Mouse (Mus musculus): ENCODE results near the gene Arhgap20. TPM values are rescaled to one million over a fixed set of nuclear protein-coding genes. Genes with fewer than 3 reads are reported as not detected.

Arhgap20 gene
- 10 to 100 TPM; 15.7 to 20.4 TPM for total RNA-seq (2021)
- long read RNA-seq, experiment 1, full-length matches to known transcripts: 1 of 4 reads
- long read RNA-seq, experiment 1, partial matches to known transcripts: 2 of 4 reads
- long read RNA-seq, experiment 1, other reads (novel, unspliced or antisense): 1 of 4 reads
- long read RNA-seq, experiment 2, partial matches to known transcripts: 3 of 6 reads
- long read RNA-seq, experiment 2, other reads (novel, unspliced or antisense): 3 of 6 reads

DNA sequence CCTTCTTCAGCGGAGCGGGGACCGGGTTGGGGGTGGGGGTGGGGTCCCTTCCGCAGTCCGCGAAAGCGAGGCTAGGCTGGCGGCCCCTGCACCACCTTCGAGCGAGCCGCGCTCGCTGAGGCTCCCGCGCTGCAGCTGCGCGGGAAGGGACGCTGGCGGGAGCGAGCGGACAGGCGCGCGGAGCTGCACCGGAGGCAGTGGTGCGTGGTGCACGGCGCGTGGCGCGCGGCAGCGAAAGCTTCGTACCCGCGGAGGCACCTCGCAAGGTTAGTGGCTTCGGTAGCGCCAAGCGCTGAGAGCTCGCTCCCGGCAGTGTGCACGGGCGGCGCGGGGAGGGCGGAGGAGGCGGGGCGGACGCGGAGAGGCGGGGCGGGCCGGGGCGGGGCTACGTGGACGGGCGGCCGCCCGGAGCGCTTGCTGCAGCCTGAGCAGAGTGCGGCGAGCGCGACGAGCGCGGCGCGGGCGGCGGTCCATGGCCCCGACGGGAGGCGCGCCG lies at the start of gene Arhgap20:
Gene Arhgap20 (plus strand): TSS at position 417 of the 496 bp plus-strand sequence.
- intact Hi-C loops (cut with DNase I; ENCODE audit: low total_unique reads): no loop called here
- peak; percentile 84 for DNase-seq

DNA sequence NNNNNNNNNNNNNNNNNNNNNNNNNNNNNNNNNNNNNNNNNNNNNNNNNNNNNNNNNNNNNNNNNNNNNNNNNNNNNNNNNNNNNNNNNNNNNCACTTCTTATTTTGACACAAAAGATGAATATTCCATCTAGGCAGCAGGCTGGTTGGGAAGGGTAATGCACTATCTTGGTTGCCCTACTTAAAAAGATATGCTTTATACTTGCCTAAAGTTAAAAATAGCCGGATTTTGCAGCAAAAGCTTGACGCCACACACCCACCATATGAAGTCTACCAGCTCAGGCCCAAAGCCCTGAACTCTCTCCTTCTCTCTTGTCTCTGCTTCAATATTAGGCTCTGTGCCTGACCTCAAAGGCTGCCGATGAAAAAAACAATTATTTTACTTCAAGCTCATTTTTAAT lies 46.3 kb upstream of the Arhgap20 start:
- intact Hi-C loops (cut with DNase I; ENCODE audit: low total_unique reads): no loop called here
- DNase-seq: no peak

DNA sequence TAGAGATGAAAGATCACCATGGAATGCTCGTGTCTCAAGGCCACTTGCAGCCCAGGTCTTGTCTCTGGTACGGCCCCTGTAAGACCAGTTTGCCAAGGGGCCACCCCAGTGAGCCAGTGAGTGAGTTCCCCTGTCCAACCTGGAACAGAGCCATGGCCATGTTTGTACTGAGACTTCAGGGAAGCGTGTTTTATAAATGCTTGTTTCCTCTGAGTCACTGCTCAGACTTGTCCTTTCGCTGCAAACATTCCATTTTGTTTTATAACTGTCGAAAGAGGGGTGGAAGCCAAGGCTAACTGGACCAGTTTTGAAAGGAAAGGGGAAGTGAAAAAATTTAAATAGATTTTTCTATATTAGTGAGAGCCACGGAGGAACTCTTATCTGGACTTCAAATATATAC lies 37.2 kb upstream of the Arhgap20 start:
- peak; percentile 37 for DNase-seq
- intact Hi-C loops (cut with DNase I; ENCODE audit: low total_unique reads): no loop called here

DNA sequence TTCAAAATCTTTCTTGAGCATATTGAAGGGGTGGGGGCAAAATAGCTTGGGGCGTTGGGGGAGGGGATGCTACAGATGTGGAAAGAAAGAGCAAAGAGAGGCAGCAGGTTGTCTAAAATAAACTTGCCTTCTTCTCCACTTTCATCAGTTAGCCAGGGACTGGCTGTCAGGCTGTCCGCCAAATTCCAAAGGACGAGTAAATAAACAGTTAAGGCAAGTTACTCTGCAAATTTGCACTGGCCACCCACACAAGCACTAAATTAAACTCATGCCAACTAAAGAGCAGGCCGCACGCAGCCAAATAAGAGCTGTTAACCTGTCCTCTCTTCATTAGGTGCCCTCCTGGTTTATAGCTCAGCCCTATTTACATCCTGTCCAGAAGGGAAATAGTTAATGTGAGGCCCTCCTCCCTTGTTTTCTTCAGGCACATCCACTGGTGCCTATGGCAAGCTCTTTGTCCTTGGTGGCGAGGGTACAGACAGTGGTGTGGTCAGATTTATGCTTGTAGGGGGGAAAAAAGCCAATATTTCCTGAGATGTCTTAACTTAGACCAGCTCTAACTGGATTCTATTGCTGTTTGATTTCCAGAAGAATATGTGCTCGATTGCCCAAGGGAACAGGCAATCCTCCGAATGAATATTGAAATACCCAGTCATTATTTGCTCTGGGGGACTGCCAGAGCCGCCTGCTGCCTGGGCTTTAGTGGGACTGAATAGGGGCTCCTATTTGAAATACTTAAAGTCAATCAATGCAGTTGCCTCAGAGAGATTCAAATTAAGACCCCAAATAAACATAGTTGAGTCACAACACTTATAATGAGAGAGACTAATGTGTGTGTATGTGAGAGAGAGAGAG lies 29.7 kb upstream of the Arhgap20 start:
- intact Hi-C loops (cut with DNase I; ENCODE audit: low total_unique reads): no loop called here
- DNase-seq: no peak

DNA sequence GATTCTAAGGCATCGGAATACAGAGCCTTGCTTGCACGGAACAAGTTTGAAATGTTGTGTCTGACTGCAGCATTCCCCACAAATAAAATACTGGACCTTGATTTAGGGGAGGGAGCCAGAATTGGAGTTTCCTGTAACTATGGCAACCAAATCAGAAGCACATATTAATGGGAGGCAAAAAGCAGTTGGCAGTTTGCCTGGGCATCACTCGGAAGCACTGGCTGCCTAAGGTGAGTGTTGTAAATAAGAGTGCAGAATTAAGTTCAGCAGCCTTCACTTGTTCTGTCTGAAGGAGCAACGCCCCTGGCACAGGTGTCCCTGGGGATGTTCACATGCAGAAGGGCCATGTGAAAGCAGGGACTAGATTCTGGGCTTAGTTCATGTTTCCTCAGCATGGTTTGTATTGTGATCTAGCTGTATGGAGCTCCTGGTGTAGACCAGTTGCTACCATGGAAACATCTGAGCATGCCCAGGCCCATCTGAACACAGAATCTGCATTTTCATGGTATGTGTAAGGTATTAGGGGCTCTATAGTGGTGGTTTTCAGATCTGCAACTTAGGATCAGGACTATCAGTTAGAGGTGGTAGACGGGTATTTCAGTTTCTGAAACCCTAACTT lies 28.3 kb upstream of the Arhgap20 start:
- no peak for DNase-seq
- intact Hi-C loops (cut with DNase I; ENCODE audit: low total_unique reads): no loop called here

DNA sequence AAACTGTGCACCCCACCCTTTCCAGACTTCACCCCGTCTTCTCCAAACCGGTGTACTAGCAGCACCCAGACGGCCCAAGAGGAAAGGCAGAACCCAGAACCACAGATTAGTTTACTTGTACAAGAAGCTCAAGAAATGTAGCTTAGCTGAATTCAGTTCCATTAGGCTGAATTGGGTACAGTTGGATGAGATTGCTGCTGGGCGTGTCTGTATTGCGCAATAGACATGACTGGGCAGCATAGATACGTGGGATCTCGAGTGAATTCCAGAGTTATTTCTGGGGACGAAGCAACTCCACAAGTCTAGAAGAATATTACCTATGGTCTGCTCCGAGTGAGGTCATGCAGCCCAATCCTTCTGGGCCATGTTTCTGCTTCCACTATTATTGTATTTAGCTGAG lies 26.8 kb upstream of the Arhgap20 start:
- intact Hi-C loops (cut with DNase I; ENCODE audit: low total_unique reads): no loop called here
- no peak for DNase-seq

DNA sequence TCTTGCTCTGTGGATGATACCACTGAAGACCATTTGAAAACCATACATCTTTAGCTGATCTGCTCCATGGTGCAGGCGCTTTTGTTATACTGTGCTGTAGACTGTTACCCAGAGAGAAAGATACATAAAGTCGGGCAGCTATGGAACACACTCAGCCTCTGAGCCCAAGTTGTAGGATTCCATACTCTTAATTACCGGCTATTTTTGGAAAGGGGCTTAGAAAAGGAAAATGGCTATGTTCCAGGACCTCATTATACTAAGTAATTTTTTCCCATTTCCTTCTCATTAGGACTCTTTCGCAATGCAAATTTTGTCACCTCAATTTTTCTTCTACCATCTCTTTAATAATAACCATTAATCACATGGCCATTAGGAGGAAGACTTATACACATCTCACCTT lies 25.3 kb upstream of the Arhgap20 start:
- intact Hi-C loops (cut with DNase I; ENCODE audit: low total_unique reads): no loop called here
- no peak for DNase-seq

DNA sequence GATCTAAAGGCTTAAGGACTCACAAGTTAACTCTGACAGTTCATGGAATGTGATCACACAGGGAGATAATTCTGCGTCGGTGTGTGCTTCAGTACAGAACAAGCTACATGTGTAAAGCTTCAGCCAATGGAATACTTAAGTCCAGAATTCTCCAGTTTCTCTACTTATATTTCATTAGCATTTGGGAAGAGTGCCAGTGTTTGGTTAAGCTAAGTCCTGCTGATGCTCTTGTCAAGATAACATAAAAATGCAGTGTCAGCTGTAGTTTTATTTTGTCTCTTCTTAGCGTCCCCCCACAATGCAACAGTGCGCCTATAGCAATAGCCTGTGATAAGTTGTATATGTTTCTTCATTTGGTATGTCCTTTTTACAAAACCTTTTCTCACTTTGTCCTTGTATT lies 15.0 kb upstream of the Arhgap20 start:
- intact Hi-C loops (cut with DNase I; ENCODE audit: low total_unique reads): no loop called here
- DNase-seq: no peak

DNA sequence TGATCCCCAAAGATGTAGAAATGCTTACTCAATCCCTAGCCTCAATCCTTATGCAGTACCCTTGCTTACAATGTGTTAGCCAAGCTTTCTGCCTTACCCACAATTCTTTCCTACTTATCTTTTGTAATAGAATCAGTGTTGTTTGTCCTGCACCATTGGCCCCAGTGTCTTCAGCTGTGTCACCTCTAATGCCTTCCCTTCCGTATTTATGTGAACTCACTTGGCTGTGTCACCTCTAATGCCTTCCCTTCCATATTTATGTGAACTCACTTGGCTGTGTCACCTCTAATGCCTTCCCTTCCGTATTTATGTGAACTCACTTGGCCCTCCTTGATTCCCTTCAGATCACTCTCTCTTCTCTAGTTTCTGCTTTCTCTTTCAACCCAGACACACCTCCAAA lies 4.1 kb upstream of the Arhgap20 start:
- intact Hi-C loops (cut with DNase I; ENCODE audit: low total_unique reads): no loop called here
- no peak for DNase-seq

DNA sequence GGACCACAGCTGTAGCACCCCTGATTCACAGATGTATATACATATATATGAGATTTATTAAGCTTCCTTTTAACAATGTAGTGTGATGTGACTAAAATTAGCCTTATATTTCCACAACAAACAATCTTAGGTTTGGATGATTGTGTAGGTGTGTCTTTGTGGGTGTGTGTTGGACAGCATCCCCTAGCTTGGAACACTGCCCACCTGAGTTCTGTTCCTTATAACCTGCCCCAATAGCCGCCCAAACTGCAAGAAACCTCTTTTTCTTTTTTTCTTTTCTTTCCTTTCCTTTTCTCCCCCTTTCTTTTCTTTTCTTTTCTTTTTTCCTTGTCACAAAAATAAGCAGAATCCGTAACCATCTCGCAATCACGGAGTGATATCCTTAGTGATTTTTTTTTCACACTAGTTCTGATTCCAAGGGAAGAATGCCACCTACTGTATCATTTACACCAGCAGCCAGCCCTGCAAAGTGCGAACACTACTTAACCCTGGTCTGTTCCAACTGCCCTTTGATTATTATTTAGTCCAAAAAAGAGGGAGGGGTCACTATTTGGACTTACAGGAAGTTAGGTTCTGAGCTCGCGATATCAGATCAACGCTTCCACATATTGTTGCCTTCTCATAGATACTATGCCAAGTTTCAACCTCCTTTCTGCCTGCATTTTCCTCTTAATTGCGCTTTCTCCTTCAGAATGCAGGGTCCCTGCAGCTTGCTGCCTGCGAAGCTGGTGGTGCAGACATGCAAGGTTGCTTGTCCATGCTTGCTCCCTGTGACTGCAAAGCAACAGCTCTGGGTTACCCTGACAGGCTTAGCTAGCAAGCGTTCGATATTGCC lies 879 bp upstream of the Arhgap20 start:
- DNase-seq: no peak
- intact Hi-C loops (cut with DNase I; ENCODE audit: low total_unique reads): no loop called here

DNA sequence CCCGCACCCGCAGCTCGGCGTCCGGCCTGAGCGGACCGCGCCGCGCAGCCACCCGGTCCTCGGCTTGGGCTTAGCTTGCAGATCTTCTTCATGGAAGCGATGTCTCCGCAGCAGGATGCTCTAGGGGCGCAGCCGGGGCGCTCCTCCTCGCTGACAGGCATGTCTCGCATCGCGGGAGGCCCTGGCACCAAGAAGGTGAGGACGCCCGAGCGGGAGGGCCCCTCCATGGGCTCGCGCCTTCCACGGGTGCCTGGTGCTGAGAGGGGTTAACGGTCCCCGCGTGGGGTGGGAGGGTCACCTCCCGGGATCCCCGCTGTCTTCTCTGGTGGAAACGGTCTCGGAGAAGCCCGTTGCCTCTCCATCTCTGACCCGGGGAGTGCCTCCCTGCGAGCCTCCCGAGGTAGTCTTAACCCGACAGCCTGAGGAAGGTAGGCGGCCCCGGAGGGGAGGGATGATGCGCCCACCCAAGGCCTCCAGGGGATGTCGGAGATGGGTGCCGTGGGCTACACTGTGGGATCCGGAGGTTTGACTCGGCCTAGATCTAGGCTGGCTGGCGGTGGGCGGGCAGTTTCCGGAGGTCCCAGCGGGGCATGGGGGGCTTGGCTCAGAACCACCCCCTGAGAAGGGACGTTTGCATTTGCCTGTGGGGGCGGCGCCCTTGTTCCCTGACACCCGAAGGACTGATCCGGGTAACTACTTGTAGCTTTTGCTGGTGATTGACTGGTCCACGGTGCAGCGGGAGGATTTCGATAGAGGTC lies 459 bp downstream of the Arhgap20 start:
- intact Hi-C loops (cut with DNase I; ENCODE audit: low total_unique reads): no loop called here
- DNase-seq: peak; percentile 37

DNA sequence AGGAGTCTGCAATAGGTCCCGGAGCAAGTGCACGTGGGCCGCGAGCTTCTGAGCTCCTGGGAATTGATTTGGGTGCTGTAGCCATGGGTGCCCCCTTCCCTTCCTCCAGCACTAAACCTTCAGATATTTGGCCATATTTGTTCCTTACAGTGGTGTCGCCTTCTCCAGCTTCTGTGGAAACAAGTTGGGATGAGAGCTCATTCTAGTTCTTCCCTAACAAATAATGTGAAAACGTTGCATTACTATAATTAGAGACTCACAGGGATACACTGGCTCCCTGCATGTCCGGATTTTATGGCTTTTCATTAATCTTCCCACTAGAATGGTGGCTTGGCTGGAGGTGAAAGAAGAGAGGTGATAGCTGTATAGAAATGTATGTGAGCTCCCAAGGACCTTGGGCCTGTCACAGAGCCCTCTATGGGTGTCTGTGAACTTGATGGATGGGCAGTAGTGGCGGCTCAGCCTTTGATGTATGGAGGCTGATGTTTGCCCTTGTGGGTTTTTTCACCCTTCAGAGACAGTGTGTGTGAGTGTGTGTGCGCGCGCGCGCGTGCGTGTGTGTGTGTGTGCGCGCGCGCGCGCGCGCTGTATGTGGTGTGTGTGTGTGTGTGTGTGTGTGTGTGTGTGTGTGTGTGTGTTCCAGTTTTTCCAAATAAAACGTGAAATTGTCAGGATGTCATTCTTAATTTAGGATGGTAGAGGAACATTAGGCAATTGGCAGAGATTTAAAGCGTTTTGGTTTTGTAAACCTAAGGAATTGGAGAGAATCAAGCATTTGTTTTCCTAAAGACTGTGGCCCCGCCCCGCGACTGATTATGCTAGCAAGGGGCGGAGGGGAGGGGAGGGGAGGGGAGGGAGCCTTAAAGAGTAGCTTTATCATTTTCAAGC lies 1.3 kb downstream of the Arhgap20 start:
- peak; percentile 8 for DNase-seq
- intact Hi-C loops (cut with DNase I; ENCODE audit: low total_unique reads): no loop called here

DNA sequence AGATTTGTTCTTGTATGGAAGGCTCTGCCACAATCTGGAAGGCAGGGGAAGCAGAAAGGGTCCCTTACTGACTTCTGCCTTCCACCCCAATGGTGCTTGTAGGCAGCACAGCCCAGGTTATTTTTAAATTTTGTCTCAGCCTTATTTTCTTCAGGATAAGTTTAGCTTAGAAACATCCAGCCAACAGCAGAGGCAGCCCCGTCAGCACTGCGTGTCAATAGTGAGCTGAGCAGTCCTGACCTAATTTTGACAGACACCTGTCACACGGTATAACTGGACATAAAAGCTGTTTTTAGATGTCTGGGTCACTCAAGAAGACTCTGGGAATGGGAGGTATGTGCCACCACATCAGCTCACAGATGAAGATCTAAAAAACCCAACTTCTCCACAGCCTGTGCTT lies 9.1 kb downstream of the Arhgap20 start:
- peak; percentile 53 for DNase-seq
- intact Hi-C loops (cut with DNase I; ENCODE audit: low total_unique reads): no loop called here

DNA sequence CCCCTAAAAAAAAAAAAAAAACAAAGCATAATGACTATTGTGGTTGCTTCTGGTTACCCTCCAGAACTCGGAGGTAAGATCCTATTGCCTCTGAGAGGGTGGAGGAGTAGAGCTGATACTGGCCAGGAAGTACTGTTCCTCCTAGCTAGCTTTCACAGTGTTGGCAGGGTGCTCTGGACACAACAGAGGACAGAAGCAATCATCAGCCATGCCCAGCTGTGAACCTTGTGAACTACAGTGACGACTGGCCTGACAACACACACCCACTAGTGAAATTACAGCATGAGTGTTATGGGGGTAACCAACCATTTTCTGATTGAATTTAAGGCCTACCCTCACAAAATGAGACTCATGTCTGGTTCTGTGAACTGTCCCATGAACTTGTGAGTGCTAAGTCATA lies 11.3 kb downstream of the Arhgap20 start:
- intact Hi-C loops (cut with DNase I; ENCODE audit: low total_unique reads): no loop called here
- no peak for DNase-seq

DNA sequence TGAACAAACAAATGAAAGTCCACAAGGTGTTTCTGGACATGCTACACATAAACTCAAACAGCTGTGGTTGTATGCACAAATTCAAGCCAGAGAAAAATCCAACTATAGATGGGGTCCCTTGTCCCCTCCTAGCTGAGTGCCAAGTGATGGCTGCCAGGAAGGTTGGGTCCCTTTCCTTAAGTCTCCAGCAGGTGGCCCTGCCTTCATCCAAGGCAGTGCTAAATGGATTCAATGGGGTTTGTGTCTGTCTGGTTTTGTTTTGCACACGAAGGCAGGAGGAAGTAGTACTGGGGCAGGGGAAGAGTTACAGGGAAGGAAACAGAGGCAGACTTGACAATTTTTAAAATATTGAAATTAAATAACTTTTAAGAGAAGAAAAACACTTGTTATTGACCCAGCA lies 12.0 kb downstream of the Arhgap20 start:
- no peak for DNase-seq
- intact Hi-C loops (cut with DNase I; ENCODE audit: low total_unique reads): no loop called here

DNA sequence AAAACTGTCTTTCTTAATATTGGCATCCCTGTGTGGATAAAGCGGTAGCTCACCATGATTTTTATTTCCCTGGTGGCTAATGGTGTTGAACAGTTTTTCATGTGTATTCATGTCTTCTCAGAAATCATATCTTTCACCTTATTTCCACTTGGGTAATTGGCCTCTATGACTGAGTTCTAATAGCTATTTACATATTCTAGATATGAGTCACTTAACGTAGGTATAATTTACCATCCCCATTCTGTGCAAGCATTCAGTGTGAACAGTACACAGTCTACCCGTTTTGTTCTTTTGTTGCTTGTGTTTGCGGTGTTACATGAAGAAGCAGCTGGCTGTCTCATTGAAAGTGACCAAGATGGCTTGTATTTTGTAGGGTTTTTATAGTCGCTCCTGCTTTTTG lies 14.1 kb downstream of the Arhgap20 start:
- no peak for DNase-seq
- intact Hi-C loops (cut with DNase I; ENCODE audit: low total_unique reads): no loop called here

DNA sequence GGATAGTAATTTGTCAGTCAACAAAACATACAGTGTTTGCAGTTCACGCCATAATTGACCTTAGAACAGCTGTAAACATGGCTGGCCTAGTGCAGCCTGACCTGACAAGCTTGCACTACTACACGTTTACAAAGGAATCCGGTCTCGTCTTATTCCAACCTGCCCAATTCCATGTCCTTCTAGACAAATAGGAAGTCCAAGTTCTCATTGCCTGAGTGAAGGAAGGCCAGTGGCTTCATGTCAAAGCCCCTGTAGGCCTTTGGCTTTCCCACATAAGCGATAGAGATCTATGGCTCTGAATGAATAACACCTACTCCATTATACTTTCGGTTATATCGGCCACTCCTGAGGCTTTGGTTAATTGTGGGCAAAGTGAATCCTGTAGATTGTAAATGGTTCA lies 16.0 kb downstream of the Arhgap20 start:
- no peak for DNase-seq
- intact Hi-C loops (cut with DNase I; ENCODE audit: low total_unique reads): no loop called here

DNA sequence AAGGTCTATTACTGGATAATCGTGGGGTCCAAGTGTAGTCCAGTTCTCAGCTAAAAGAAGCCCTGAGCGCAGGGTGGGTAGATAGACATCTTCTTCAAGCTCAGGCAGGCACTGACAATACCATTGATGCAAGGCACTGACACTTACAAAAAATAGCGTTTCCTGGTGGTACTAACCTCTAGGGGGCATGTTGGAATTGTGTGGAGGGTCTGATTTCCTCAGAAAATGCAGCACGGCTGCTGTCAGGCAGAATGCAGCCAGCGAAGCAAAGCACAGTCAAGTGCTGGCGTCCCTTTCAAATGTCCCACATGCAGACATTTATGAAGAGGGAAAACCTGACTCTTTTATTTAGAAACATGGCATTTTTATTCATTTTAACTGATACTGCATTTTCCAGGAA lies 22.2 kb downstream of the Arhgap20 start:
- intact Hi-C loops (cut with DNase I; ENCODE audit: low total_unique reads): no loop called here

More for the DNA sequence above, 22.2 kb downstream of the Arhgap20 start:
- DNase-seq: no peak
